Mouse (Mus musculus) olfactory bulb, adult 2 months (tissue): ENCODE data around the gene Nr2f1.

Source experiments
- CTCF ChIP-seq: fragments of 200-500 bp; IDR thresholded peaks from 2 replicates; pipeline ENCODE4 v1.5.1; 2012; ENCODE audit warnings: low read depth, mild to moderate bottlenecking, low read length, moderate library complexity; ENCODE audit not compliant: insufficient read depth
- POLR2A ChIP-seq: fragments of 200-500 bp; IDR thresholded peaks from 2 replicates; pipeline ENCODE4 v1.6.1; 2012; ENCODE audit warnings: mild to moderate bottlenecking, low read depth, low read length, moderate library complexity; ENCODE audit not compliant: insufficient read depth

GRCm38 (mm10) chr13:78199642-78200160 lies at the start of gene Nr2f1:
- TF ChIP-seq POLR2A (no peak), CTCF (no peak)
